Mouse (Mus musculus): ENCODE data around the gene Chaf1b. TPM values are rescaled to one million over a fixed set of nuclear protein-coding genes. Genes with fewer than 3 reads are reported as not detected.

Chaf1b gene
- total and polyA plus RNA-seq, 3 experiments: 41.9 to 67.9 (median 49.7) TPM

DNA sequence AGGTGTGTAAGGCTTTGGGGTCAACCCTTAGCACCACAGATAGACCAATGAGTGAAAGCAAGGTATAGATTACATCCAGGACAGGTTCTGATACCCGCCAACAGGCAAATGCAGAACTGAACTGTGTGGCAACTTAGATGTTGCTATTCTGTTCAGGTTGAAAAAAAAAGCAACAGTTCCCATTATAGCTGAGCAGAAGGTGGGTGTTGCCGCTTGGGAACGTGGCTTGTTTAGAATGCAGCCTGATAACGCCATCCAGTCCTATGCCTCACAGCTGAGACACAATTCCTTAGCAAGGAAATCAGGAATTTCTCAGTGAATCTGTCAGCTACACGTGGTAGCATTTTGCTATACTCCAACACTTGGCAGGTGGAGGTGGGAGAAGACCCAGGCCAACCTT, 9.6 kb downstream of the Chaf1b start:
- Histone ChIP-seq H3K36me3 (replicated peaks) (peaks cover 79% of the 10 kb centered on the region), H3K9me3 (replicated peaks) (no peaks in the 10 kb centered on the region), H3K27me3 (ENCODE audit: insufficient read depth, low read length) (no peaks in the 10 kb centered on the region), H3K4me3 (ENCODE audit: low read depth, low read length) (no peak overlapping the region), H3K4me1 (ENCODE audit: insufficient read depth, low read depth, low read length) (peaks cover 13% of the 10 kb centered on the region)
- TF ChIP-seq GATA2 (IDR thresholded peaks at IDR 0.05; ENCODE audit: borderline replicate concordance, low read depth, low read length) (no peak), POLR2AphosphoS5 (IDR thresholded peaks at IDR 0.05; ENCODE audit: insufficient replicate concordance, low read depth, low read length) (no peak), GATA1 (IDR thresholded peaks at IDR 0.05; ENCODE audit: borderline replicate concordance, low read length) (no peak), TAL1 (conservative IDR thresholded peaks at IDR 0.05; ENCODE audit: low read depth, low read length) (no peak), CTCF (IDR thresholded peaks at IDR 0.05; ENCODE audit: low read depth, low read length) (no peak)
- ATAC-seq (ENCODE audit: extremely low read depth, insufficient number of reproducible peaks, low FRiP score, poor library complexity, severe bottlenecking) (no peak), DNase-seq (ENCODE audit: low spot score) (no peak)

DNA sequence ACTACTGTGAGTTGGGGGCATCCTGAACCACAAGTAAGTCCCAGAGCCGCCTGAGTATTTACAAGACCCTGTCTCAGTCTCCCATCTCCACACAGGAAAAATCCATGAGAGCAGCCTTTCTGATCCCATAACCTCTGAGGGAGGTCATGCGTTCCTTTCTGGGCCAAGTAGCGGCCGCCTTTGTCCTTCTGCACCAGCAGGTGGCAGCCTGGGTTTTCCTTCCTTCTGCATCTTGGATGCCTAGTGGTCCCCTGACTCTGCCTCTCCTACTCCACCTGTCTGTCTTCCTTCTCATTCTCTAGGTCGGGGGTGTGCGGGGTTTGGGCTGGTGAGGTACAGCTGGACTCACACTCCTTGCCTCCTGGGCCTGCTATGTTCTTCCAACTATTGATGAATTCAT, 19.3 kb downstream of the Chaf1b start:
- no peak for TF ChIP-seq TAL1 (conservative IDR thresholded peaks at IDR 0.05; ENCODE audit: low read depth, low read length)
- Histone ChIP-seq H3K27me3 (ENCODE audit: insufficient read depth, low read length) (no peaks in the 10 kb centered on the region), H3K9me3 (replicated peaks) (no peaks in the 10 kb centered on the region), H3K4me3 (ENCODE audit: low read depth, low read length) (no peak overlapping the region), H3K36me3 (replicated peaks) (peaks cover 88% of the 10 kb centered on the region), H3K4me1 (ENCODE audit: insufficient read depth, low read depth, low read length) (no peaks in the 10 kb centered on the region)
- no peak for ATAC-seq (ENCODE audit: extremely low read depth, insufficient number of reproducible peaks, low FRiP score, poor library complexity, severe bottlenecking)
- no peak for DNase-seq (ENCODE audit: low spot score)

DNA sequence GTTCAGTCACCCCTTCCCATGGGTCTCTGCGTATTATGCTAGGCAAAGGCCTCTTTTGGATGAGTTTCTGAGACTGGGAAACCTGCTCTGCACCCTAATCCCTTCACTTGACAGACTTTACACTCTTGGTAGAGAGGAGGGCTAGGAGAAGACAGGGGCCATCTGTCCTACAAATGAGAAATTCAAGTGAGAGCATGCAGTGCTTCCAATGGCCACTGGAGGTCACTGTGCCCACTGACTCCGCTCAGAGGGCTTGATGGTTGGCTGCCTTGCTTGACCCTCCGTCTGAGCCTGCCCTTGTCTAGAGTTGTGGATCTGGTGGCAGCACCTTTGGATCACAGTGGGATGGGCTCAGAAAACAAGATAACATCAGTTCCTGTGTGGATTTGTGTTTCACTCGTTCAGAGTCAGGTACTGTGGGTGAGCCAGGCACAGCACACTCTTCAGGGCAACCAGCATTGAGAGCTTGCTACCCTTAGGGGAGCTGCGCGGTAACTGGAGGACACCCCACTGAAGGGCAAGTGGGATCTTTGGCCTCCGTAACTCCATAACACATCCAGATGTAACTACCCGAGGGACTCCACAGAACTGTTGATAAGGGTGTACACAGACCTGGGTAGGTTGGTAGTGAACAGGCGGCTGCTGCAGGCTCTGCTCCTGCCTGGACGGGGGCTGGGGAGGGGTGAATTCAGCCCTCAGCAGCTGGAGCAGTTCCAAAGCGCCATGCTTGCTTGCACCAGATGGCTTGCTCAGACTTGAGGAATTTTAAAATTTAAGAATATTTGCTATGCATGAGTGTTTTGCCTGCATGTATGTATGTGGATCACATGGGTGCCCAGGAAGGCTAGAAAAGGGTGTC, 22.7 kb downstream of the Chaf1b start:
- no peaks in the 10 kb centered on the region for H3K9me3 ChIP-seq (replicated peaks)
- DNase-seq (ENCODE audit: low spot score): peak; percentile 47
- peak; percentile 54; the same call in 1 of the 2 replicates for ATAC-seq (ENCODE audit: extremely low read depth, insufficient number of reproducible peaks, low FRiP score, poor library complexity, severe bottlenecking)
- H3K4me3 ChIP-seq (ENCODE audit: low read depth, low read length): no peak overlapping the region
- H3K4me1 ChIP-seq (ENCODE audit: insufficient read depth, low read depth, low read length): no peaks in the 10 kb centered on the region
- H3K36me3 ChIP-seq (replicated peaks): peaks cover 60% of the 10 kb centered on the region
- no peaks in the 10 kb centered on the region for H3K27me3 ChIP-seq (ENCODE audit: insufficient read depth, low read length)
- no peak for TF ChIP-seq GATA1 (IDR thresholded peaks at IDR 0.05; ENCODE audit: borderline replicate concordance, low read length)
- peak; percentile 94 for TF ChIP-seq CTCF (IDR thresholded peaks at IDR 0.05; ENCODE audit: low read depth, low read length)

DNA sequence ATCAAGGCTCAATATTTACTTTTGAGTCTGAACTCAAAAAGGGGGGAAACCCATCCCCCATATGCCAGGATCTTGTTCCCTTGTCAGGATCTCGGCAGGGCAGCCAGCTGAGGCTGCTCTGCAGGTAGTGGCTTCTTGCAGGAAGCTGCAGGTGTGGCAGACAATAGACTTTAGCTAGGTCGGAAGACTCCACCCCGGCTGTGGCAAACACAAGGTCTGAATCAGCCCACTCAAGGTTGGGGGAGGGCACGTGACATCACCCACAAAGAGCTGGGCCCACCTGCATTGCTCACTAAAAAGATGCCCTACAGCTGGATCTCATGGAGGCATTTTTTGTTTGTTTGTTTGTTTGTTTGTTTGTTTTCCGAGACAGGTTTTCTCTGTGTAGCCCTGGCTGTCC, 24.1 kb downstream of the Chaf1b start:
- ATAC-seq (ENCODE audit: extremely low read depth, insufficient number of reproducible peaks, low FRiP score, poor library complexity, severe bottlenecking) (no peak), DNase-seq (ENCODE audit: low spot score) (no peak)
- Histone ChIP-seq H3K9me3 (replicated peaks) (no peaks in the 10 kb centered on the region), H3K4me3 (ENCODE audit: low read depth, low read length) (no peak overlapping the region), H3K36me3 (replicated peaks) (peaks cover 47% of the 10 kb centered on the region), H3K4me1 (ENCODE audit: insufficient read depth, low read depth, low read length) (no peaks in the 10 kb centered on the region), H3K27me3 (ENCODE audit: insufficient read depth, low read length) (peaks cover 3% of the 10 kb centered on the region)
- no peak for TF ChIP-seq POLR2AphosphoS5 (IDR thresholded peaks at IDR 0.05; ENCODE audit: insufficient replicate concordance, low read depth, low read length)
- TF ChIP-seq GATA1 (IDR thresholded peaks at IDR 0.05; ENCODE audit: borderline replicate concordance, low read length): no peak
- no peak for TF ChIP-seq CTCF (IDR thresholded peaks at IDR 0.05; ENCODE audit: low read depth, low read length)
- TF ChIP-seq GATA2 (IDR thresholded peaks at IDR 0.05; ENCODE audit: borderline replicate concordance, low read depth, low read length): no peak
- no peak for TF ChIP-seq TAL1 (conservative IDR thresholded peaks at IDR 0.05; ENCODE audit: low read depth, low read length)

DNA sequence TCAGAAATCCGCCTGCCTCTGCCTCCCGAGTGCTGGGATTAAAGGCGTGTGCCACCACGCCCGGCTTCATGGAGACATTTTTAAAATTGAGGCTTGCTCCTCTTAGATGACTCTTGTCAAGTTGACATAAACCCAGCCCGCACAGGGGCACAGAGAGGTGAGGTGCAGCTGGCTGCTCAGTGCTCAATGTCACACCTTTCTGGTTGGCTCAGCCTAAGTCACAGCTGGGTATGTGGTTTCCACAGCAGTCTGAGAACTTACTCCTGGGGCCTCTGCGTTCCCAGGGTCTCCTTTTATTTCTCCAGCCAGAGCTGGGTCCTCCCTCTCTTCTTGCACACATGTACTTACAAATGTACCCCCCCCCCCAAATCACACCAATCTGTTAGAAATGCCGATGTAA, 24.5 kb downstream of the Chaf1b start:
- no peak for DNase-seq (ENCODE audit: low spot score)
- no peak overlapping the region for H3K4me3 ChIP-seq (ENCODE audit: low read depth, low read length)
- TF ChIP-seq TAL1 (conservative IDR thresholded peaks at IDR 0.05; ENCODE audit: low read depth, low read length): no peak
- no peak for TF ChIP-seq CTCF (IDR thresholded peaks at IDR 0.05; ENCODE audit: low read depth, low read length)
- no peak for TF ChIP-seq GATA2 (IDR thresholded peaks at IDR 0.05; ENCODE audit: borderline replicate concordance, low read depth, low read length)
- no peak for TF ChIP-seq POLR2AphosphoS5 (IDR thresholded peaks at IDR 0.05; ENCODE audit: insufficient replicate concordance, low read depth, low read length)
- no peak for TF ChIP-seq GATA1 (IDR thresholded peaks at IDR 0.05; ENCODE audit: borderline replicate concordance, low read length)
- H3K36me3 ChIP-seq (replicated peaks): peaks cover 42% of the 10 kb centered on the region
- H3K4me1 ChIP-seq (ENCODE audit: insufficient read depth, low read depth, low read length): no peaks in the 10 kb centered on the region
- no peak for ATAC-seq (ENCODE audit: extremely low read depth, insufficient number of reproducible peaks, low FRiP score, poor library complexity, severe bottlenecking)
- peaks cover 3% of the 10 kb centered on the region for H3K27me3 ChIP-seq (ENCODE audit: insufficient read depth, low read length)
- no peaks in the 10 kb centered on the region for H3K9me3 ChIP-seq (replicated peaks)

DNA sequence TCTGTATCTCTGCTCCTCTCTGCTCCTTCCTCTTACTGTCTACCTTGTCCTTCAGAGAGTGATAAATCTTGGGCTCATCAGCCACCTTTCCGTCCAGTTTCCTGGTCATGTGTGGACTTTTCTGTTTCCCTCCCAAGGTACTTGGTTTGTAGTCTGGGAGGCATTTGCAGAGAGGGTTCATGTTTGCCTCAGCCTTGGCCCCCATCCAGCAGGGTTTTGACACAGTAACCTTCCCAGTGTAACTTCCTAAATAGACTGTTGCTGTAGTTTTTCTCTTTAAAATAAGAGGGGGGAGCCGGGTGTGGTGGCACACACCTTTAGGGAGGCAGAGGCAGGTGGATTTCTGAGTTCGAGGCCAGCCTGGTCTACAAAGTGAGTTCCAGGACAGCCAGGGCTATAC, 26.2 kb downstream of the Chaf1b start:
- no peak for DNase-seq (ENCODE audit: low spot score)
- no peaks in the 10 kb centered on the region for H3K4me1 ChIP-seq (ENCODE audit: insufficient read depth, low read depth, low read length)
- H3K9me3 ChIP-seq (replicated peaks): no peaks in the 10 kb centered on the region
- peaks cover 26% of the 10 kb centered on the region for H3K36me3 ChIP-seq (replicated peaks)
- no peak for ATAC-seq (ENCODE audit: extremely low read depth, insufficient number of reproducible peaks, low FRiP score, poor library complexity, severe bottlenecking)
- no peak for TF ChIP-seq CTCF (IDR thresholded peaks at IDR 0.05; ENCODE audit: low read depth, low read length)
- no peak for TF ChIP-seq GATA1 (IDR thresholded peaks at IDR 0.05; ENCODE audit: borderline replicate concordance, low read length)
- TF ChIP-seq POLR2AphosphoS5 (IDR thresholded peaks at IDR 0.05; ENCODE audit: insufficient replicate concordance, low read depth, low read length): no peak
- H3K4me3 ChIP-seq (ENCODE audit: low read depth, low read length): no peak overlapping the region
- H3K27me3 ChIP-seq (ENCODE audit: insufficient read depth, low read length): peaks cover 3% of the 10 kb centered on the region

Data from G1E (cell line).